Mouse (Mus musculus): ENCODE measurements at regions not wholly inside any gene's neighbourhood (a gene's known extent, or its start where the extent isn't known, plus 50 kb on each side); places are given as distances from the start of the nearest gene placed in this dataset.

DNA sequence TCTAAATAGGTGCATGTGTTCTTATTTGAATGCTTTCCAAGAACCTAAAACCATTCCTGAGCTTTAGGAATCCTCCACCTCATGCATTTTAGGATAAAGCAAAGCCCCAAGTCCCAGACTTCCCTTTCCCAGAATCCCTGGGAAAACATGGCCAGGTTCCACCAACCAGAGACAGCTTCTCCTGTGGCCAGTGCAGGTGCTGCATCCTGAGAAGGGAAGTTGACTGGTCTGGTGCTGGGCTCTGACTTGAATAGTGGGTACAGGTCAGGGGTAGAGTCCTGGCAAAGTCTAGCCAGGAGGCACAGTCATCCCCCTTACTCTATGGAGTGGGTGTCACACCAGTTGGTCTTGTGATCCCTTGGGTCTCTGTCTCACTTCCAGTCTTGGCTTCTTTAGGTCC is 166.6 kb upstream of the Agap1 start:
- DNase-seq (ENCODE audit: low spot score) = no peak

DNA sequence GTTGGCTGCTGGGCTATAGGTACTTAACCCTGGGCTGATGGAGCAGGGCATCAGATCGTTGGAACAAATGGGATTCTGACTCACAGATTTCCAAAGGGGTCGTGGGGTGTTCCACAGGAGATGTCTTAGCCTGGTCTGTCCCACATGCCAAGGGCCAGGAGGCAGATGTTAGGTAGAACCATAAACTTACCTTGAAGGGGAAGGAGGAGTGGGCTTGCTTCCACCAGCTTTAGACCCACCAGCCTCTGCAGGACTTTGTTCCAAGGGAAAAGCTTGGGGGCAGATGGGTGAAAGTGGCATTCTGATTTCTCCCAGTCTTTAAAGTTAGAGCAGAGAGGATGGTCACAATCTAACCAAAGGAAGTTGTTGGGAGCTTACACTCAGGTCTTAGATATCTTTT is 165.7 kb upstream of the Agap1 start:
- no peak for DNase-seq (ENCODE audit: low spot score)

DNA sequence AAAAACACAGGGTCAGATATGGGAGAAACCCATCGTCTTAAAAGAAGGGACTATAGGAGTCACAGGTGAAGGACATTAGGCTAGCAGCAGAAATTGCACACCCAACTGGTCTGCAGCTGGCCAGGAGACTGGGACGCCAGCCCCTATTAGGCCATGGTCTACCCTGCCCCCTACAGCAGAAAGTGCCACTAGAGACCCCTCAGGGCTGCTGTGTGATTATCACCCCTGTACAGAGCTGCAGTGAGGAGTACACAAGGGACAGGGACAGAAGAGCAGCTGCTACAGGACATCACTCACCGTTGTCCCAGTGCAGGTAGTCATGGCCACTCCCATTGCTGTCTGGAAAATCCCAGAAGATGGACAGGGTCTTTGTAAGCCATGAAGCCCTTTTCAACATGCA is 157.9 kb upstream of the Agap1 start:
- DNase-seq (ENCODE audit: low spot score) = no peak

DNA sequence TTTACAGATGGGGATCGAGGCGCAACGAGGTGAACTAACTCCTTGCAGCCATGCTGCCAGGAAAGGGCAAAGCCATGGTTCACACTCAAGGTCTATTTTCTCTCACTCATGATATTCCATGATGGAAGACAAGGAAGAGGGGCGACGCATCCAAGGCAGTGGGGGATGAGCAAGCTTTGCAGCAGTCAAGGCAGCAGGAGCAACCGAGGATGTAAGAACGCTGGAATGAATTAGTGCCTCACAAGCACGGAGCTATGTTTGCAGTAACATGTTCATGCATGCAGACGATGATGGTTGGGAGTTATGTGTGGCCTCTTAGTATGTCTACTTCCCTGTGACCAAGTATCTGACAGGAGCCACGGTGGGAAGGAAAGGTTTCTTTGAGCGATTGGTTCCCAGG is 156.8 kb upstream of the Agap1 start:
- no peak for DNase-seq (ENCODE audit: low spot score)

DNA sequence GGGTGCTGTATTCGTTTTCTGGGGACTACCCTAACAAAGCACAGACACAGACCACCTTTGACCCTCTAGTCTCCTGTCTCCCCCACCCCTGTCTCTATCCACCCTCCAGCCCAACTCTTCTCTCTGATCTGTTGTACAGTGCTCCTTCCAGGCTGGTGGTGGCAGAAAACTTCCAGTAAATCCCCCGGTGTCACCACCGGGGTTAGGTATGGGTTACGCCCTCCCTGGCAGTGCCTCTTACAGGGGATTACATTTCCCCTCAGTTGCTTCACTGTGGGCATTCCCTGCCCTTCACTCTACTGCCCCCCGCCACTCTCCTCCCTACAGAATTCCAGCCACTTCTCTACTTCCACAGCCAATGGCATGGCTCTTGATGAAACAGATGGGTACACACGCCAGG is 153.5 kb upstream of the Agap1 start:
- no peak for DNase-seq (ENCODE audit: low spot score)

DNA sequence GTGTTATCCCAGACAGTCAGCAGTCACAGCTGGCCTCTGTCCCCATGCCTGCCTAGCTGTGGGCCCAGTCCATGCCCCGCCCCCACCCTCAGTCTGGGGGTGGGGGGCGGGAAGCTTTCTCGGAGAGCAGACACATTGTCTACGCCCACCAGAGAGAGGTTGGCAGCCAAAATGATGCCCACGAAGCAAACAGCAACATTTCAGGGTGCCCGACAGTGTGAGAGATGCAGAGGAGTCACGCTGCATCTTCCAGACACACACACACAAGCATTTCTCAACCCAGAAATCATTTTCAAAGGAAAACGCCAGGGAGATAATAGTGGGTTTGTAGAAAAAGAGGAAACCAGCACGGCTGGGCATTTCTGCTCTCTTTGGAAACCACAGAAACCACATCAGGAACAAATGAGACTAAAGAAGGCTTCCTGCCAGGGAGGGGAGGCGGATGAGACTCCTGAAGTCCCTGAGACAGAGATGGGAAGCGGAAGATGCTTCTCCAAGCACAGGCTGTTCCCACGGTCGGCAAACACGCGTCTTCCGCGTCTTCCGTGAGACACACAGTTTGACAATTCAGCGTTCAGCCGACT is 152.1 kb upstream of the Agap1 start:
- DNase-seq (ENCODE audit: low spot score) = peak; percentile 29

DNA sequence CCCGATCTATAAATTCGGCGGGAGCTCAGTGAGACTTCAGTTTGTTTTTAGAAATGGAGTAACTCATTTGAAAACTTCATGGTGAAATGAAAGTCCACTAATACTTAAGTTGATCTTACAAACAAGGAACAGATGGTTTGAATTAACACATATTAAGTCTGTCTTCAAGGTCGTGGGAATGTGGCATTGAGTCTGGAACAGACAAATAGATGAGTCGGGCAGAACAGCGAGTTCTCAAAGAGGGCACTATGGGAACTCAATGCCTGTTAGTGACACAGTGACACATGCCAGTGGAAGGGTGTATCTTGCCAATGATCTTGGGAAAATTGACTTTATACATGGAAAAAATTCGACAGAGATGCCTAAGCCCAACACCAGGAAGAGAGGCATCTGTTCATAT is 149.4 kb upstream of the Agap1 start:
- DNase-seq (ENCODE audit: low spot score) = no peak

DNA sequence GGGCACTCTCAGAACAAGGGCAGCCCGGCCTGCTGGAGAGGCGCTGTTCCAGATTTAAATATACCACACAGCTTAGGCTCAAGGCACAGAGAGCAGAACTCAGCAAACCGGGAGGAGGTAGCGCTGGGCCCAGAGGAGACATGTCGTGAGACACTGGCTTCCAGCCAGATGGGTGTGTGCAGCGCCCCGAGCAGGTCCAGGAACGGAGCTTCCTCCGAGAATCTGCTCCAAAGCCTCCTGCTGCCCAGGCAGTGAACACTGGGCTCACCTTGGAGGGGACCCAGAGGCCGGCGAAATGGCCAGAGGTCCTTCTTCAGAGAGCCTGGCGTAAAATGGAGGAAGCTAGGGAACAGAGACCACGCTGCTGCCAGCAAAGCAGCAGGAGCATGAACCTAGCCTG is 145.8 kb upstream of the Agap1 start:
- DNase-seq (ENCODE audit: low spot score) = no peak

DNA sequence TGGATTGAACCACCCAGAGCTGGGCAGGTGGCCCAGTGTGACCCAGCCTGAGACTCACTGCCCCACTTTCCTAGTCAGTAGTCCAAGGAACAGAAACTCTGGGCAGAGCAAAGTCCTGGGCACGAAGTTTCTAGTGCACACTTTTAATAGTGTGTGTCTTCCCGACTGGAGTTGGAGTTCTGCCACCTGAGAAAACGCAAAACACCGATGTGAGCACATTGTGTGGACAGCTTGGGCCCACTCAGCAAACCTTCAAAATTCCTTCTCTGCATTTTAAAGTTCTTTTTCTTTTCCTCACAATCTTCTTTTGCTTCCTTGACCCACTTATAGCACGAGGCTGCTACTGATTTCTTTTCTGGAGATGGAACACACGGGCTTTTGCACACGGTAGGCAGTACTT is 141.5 kb upstream of the Agap1 start:
- DNase-seq (ENCODE audit: low spot score) = no peak

DNA sequence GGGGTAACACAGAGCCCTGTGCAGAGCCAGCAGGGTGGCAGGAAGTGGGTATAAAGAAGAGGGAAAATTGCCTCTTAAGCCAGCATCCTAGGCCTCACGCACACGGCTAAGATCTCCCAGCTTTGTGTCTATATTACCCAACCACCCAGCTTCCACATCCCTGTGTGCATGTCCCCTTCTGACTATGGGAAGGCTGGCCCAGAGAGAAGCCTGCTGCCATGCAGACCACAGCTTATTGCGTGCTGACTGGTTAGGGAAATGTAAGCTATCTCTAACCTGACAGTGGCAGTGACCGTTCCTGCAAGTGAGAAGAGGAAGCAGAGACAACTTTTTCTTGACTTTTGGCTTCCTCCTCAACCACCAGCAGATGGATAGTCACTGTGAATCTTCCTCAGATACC is 136.7 kb upstream of the Agap1 start:
- DNase-seq (ENCODE audit: low spot score) = no peak

DNA sequence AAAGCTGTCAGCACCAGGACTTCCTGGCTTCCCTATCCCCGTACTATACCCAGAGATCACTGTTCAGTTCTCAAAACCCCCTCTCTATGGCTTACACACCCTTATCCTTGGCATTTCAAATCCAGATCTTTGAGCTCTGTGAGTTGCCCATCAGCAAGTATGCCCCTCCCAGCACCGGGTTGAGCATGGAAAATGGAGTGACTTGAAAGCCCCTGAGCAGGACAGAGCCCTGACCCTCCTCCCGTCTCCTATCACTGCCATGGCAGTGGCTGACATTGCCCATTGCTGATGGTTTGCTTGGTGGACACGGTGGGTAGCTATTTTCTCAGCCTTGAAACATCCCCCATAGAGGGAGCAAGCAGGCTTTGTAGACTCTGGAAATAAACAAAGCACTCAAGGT is 135.9 kb upstream of the Agap1 start:
- DNase-seq (ENCODE audit: low spot score) = no peak

DNA sequence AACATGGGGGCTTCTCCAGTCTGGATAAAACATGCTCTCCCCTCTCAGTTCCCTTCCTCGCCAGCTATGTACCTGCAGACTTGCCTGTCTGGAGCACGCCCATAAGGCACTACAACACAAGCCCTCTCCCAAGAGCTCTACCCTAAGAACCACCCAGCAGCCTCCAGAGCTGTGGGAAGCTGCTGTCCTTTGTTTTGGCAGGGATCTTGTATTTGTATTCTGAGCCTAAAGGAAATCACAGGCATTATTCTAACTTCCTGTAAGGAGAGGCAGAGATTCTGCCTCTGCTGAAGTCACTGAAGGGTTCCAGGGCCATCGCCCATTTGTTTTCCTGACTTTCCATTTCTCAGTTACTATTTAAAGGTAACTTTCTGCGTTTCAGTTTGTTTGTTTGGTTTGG is 132.0 kb upstream of the Agap1 start:
- no peak for DNase-seq (ENCODE audit: low spot score)

DNA sequence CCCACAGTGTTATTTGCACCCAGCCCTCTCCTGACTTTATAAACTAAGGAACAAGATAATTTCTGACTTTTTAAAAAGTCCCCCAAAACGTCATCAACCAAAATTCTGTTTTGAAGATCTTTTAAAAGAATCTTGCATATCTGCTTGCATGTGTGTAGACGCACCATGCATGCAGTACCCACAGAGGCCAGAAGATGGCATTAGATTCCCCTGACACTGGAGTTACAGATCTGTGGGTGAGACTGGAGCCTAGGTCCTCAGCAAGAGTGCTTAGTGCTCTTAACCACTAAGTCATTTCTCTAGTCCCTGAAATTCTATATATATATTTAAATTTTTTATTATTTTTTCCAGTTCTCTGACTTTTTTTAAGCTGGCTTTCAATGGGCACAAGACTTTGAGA is 131.5 kb upstream of the Agap1 start:
- DNase-seq (ENCODE audit: low spot score) = peak; percentile 7

DNA sequence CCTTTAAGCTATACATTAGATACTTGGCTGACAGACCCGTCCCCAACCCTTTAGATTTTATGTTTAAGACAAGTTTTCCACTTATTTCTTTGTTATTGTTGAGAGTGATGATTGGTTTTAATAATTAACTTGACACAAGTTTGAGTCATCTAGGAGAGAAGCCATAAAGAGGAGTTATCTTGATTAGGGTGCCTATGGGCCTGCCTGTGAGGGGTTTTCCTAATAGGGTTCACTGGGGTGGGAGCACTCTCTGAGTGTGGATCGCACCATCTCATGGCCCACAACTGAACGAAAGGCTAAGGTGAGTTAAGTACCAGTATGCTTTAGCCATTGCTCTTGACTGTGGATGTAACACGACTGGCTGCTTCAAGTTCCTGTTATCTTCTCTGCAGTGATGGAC is 123.3 kb upstream of the Agap1 start:
- no peak for DNase-seq (ENCODE audit: low spot score)

DNA sequence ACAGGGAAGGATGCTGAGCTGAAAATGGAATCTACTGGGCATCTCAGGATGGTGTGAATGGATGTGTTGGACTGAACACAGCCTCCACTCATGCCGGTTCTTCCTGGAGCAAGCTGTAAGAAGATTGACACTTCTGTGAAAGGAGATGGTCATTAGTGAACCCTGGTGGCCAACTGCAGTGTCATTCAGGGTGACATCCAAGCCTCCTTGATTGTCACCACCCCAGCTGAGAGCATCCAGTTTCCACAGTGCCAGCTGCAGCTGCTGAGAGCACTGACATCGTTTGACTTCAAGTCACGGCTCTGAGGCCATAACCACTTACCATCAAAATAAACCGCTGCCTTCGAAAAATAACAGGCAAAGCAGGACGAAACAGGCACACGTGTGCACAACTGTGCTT is 121.9 kb upstream of the Agap1 start:
- DNase-seq (ENCODE audit: low spot score) = no peak

DNA sequence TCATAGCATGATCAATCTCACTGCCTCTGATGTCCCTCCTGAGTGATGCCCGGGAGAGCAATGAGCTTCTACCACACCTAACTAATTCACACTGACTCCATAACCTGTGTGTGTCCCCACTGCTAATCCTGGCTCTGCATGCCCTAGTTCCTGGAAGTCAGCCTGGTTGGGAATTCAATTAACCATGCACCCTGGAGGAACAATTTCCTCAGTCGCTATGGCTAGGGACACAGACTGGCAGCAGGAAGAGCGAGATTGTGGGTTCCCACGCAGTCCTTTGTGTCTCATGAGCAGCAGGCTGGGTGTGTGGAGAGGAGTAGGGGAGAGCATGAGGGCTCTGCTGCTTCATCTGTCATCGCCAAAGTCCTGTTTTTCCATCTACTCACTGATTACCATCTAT is 116.7 kb upstream of the Agap1 start:
- no peak for DNase-seq (ENCODE audit: low spot score)

DNA sequence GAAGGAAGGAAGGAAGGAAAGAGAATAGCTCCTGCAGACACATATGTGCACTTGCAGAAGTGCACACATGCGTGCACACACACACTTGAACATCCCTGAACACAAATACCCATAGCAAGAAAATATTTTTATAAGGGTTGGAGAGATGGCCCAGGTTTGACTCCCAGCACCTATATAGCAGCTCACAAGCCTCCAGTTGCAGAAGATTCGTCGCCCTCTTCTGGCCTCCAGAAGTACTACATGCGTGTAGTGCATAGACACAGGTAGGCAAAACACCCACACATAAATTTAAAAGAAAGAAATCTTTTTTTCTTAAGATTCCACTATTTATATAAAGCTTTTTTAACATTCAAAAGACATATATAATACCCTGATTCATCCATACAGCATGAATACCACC is 111.8 kb upstream of the Agap1 start:
- no peak for DNase-seq (ENCODE audit: low spot score)

DNA sequence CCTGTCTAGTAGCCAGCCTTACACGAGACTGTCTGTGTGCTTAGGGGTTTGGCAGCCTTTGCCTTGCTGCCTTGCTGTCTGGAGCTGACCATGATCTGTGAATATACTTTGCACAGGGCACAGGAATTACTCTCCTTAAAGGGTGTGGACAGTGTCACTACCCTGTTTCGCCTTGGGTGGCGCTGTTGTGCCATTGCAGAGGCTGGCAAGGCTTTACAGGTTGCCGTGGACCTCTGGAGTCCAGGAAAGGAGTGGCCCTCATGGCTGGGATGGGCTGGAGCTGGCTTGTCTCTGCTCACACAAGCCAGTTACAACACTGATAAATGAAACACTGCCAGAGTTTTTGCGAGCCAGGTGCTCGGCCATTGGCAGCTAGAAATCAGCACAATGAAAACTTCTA is 110.1 kb upstream of the Agap1 start:
- peak; percentile 4 for DNase-seq (ENCODE audit: low spot score)

DNA sequence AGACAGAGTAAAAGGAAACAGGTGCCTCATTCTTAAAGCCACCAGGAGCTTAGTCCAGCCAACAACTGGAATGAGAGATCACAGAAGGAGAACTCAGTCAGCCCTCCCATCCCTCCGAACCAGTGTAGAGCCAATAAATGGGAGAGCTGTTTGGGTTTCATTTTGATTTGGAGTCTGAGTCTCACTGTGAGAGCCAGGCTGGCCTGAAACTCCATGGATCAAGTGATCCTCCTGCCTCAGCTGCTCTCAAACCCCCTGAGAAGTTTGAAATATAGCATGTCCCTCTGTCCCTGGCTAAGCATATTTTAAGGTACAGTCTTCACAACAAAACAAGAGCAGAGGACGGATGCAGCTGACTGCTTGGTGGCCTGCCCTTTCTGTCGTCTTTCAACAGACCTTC is 107.3 kb upstream of the Agap1 start:
- no peak for DNase-seq (ENCODE audit: low spot score)

DNA sequence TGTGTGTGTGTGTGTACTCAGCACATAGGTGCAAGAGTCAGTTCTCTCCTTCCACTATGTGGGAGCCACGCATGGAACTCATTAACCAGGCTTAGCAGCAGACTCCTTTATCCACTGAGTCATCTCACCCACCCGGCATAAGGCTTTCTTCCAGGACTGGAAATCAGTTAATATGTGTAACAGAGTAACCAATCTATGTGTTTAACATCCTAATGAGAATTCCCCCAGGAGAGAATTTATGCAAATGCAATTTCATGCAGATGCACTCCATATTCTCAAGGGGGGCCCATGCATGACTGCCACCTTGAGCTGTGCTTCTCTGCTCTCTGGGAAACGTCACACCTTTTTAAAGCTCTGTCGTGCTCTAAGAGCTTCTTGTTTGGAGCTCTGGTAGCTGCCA is 101.7 kb upstream of the Agap1 start:
- DNase-seq (ENCODE audit: low spot score) = no peak

DNA sequence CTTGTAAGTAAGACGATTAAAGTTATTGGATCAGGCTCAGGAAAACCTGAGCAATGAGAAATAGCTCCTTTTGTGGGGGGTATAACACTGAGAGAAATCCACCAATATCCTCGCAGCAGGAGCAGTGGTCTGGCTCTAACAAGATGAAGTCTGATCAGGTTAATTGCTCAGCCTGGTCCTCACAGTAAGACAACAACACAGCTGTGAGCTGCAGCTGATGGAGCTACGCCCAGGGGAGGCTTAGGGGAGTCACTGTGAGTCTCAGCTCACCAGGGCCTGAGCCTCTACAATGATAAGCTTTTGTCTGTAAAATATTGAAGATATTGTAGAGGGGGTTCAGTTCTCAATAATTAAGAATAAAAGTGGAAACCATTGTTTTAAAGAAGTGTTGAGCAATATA is 95.3 kb upstream of the Agap1 start:
- DNase-seq (ENCODE audit: low spot score) = no peak

DNA sequence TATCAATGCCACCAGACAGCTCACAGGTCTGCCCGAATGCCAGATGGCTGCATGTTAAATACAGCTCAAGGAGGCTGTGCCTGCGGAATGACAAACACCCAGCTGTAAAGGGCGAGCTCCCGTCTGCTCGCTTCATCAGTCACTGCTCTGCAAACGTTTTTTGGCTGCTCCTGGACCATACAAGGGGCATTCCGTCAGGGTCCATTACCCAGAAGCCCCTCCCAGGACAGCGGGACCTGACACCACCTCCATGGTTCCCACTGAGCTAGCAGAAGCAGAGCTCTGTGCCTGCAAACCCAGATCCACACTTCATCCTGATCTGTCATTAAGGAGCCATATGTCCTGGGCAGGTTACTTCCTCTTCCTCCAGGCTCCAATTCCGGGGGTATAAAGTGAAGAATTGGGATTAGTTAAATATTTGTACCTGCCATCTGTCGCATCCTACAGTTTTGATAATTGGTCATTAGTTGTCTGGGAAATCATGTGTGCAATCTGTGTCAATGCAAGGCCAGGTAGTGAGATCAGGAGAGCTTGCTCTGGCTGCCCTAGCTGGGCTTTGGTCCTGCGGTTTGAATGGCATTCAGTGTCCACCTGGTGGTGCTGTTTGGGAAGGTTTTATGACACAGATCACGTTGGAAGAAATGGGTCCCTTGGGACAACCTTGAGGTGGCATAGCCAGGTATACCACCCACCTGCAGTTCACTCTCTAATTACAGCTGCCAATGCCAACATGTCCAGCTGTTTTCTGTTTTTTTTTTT is 89.9 kb upstream of the Agap1 start:
- no peak for DNase-seq (ENCODE audit: low spot score)

DNA sequence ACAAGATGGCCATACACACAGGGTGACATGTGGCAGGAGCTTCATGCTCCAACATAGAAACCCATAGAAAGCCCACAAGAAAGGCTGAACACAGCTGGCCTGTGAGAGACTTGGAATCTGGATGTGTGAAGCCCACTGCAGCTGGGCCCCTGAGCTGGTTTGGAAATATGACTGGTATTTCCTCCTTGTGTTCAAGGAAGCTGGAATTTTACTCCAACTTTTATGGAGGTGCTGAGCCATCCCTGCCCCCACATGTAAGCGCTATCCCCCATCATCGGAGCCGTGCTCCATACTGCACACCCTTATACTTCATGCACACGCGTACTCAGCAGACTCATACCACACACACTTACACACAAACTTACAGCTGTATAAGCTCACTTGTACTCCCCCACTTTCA is 87.7 kb upstream of the Agap1 start:
- no peak for DNase-seq (ENCODE audit: low spot score)

DNA sequence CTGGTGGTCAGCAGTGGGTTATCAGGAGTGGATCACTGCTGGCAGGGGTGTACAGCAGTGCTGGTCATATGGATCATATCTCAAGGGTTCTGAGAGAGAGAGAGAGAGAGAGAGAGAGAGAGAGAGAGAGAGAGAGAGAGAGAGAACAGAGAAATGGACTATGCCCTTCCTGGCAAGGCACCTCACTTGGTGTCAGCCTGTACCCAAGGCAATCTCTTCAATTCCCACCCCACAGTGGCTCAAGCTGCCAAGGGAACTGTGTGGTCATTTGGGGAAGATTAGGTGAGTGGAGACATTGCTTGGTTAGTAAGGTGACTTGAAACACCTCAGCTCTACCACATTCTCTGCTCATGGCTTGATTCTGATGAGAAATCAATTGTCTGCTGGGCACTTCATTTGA is 80.8 kb upstream of the Agap1 start:
- DNase-seq (ENCODE audit: low spot score) = no peak
